Mouse (Mus musculus): ENCODE results near the gene Glra4.

DNA sequence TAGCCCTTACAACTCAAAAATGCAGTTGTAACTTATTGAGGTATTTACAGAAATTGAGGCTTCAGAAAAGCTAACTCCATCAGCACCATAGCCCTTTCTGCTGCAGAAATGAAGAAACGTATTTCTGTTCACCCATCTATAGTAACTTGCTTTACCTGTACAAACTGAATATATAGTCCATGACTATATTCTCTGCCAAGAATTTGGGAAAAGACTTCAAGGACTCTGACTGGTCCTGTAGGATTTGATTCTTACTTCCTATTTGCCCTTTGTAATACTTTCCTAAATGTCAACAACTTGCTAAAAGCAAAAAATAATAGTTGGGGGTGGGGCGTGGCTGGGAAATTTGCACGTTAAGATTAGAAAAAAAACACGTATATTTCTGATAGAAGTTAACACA is 47.9 kb downstream of the Glra4 start:
- TF ChIP-seq EP300 (IDR thresholded peaks at IDR 0.05; ENCODE audit: low read depth) (no peak), CTCF (IDR thresholded peaks at IDR 0.05; ENCODE audit: low read depth) (no peak)

Data from liver, embryonic 14.5 days (tissue).